Mouse (Mus musculus): ENCODE measurements around the gene Ahcyl2.
"Not testable (repeated sequence)": the region's sequence is repeated elsewhere in the genome, so short reads cannot be mapped to it uniquely, and the experiment has no call there.

Ahcyl2 gene

GRCm38 (mm10) chr6:29758417-29758816 lies 9.4 kb upstream of the Ahcyl2 start:
- Histone ChIP-seq H3K36me3 (ENCODE audit: control insufficient read depth, insufficient read depth, low read length, poor library complexity, severe bottlenecking) (no peaks in the 10 kb centered on the region), H3K27me3 (ENCODE audit: control insufficient read depth, insufficient read depth, low read length, poor library complexity, severe bottlenecking) (no peaks in the 10 kb centered on the region)
- DNase-seq (ENCODE audit: low read depth, low spot score), result peak; percentile 82

- no peak for DNase-seq (ENCODE audit: low read depth, low spot score)
- H3K27me3 ChIP-seq (ENCODE audit: control insufficient read depth, insufficient read depth, low read length, poor library complexity, severe bottlenecking), result no peaks in the 10 kb centered on the region
These were observed 8.7 kb upstream of the Ahcyl2 start for GRCm38 (mm10) chr6:29759012-29759679.

GRCm38 (mm10) chr6:29760397-29760796 lies 7.4 kb upstream of the Ahcyl2 start:
- not testable (repeated sequence) for H3K27me3 ChIP-seq (ENCODE audit: control insufficient read depth, insufficient read depth, low read length, poor library complexity, severe bottlenecking); H3K36me3 ChIP-seq (ENCODE audit: control insufficient read depth, insufficient read depth, low read length, poor library complexity, severe bottlenecking); DNase-seq (ENCODE audit: low read depth, low spot score)

More at GRCm38 (mm10) chr6:29759012-29759679, 8.7 kb upstream of the Ahcyl2 start:
- no peaks in the 10 kb centered on the region for H3K36me3 ChIP-seq (ENCODE audit: control insufficient read depth, insufficient read depth, low read length, poor library complexity, severe bottlenecking)

GRCm38 (mm10) chr6:29761282-29761681 lies 6.5 kb upstream of the Ahcyl2 start:
- no peaks in the 10 kb centered on the region for H3K36me3 ChIP-seq (ENCODE audit: control insufficient read depth, insufficient read depth, low read length, poor library complexity, severe bottlenecking)
- DNase-seq (ENCODE audit: low read depth, low spot score), result no peak
- no peaks in the 10 kb centered on the region for H3K27me3 ChIP-seq (ENCODE audit: control insufficient read depth, insufficient read depth, low read length, poor library complexity, severe bottlenecking)

GRCm38 (mm10) chr6:29762524-29762923 lies 5.3 kb upstream of the Ahcyl2 start:
- peak; percentile 53 for DNase-seq (ENCODE audit: low read depth, low spot score)
- Histone ChIP-seq H3K27me3 (ENCODE audit: control insufficient read depth, insufficient read depth, low read length, poor library complexity, severe bottlenecking) (no peaks in the 10 kb centered on the region), H3K36me3 (ENCODE audit: control insufficient read depth, insufficient read depth, low read length, poor library complexity, severe bottlenecking) (no peaks in the 10 kb centered on the region)

GRCm38 (mm10) chr6:29766874-29767273 lies 937 bp upstream of the Ahcyl2 start:
- Histone ChIP-seq H3K27me3 (ENCODE audit: control insufficient read depth, insufficient read depth, low read length, poor library complexity, severe bottlenecking) (no peaks in the 10 kb centered on the region), H3K36me3 (ENCODE audit: control insufficient read depth, insufficient read depth, low read length, poor library complexity, severe bottlenecking) (no peaks in the 10 kb centered on the region)
- DNase-seq (ENCODE audit: low read depth, low spot score), result peak; percentile 31

GRCm38 (mm10) chr6:29768791-29769441 lies 1.1 kb downstream of the Ahcyl2 start:
- DNase-seq (ENCODE audit: low read depth, low spot score), result peak; percentile 50
- H3K36me3 ChIP-seq (ENCODE audit: control insufficient read depth, insufficient read depth, low read length, poor library complexity, severe bottlenecking), result no peaks in the 10 kb centered on the region
- no peaks in the 10 kb centered on the region for H3K27me3 ChIP-seq (ENCODE audit: control insufficient read depth, insufficient read depth, low read length, poor library complexity, severe bottlenecking)

GRCm38 (mm10) chr6:29770672-29771321 lies 3.0 kb downstream of the Ahcyl2 start:
- no peak for DNase-seq (ENCODE audit: low read depth, low spot score)
- Histone ChIP-seq H3K36me3 (ENCODE audit: control insufficient read depth, insufficient read depth, low read length, poor library complexity, severe bottlenecking) (no peaks in the 10 kb centered on the region), H3K27me3 (ENCODE audit: control insufficient read depth, insufficient read depth, low read length, poor library complexity, severe bottlenecking) (no peaks in the 10 kb centered on the region)

GRCm38 (mm10) chr6:29772236-29772635 lies 4.4 kb downstream of the Ahcyl2 start:
- Histone ChIP-seq H3K27me3 (ENCODE audit: control insufficient read depth, insufficient read depth, low read length, poor library complexity, severe bottlenecking) (no peaks in the 10 kb centered on the region), H3K36me3 (ENCODE audit: control insufficient read depth, insufficient read depth, low read length, poor library complexity, severe bottlenecking) (no peaks in the 10 kb centered on the region)
- no peak for DNase-seq (ENCODE audit: low read depth, low spot score)

- no peaks in the 10 kb centered on the region for H3K27me3 ChIP-seq (ENCODE audit: control insufficient read depth, insufficient read depth, low read length, poor library complexity, severe bottlenecking)
- no peak for DNase-seq (ENCODE audit: low read depth, low spot score)
These were observed 6.3 kb downstream of the Ahcyl2 start for GRCm38 (mm10) chr6:29774161-29774560.

GRCm38 (mm10) chr6:29775609-29776008 lies 7.8 kb downstream of the Ahcyl2 start:
- no peak for DNase-seq (ENCODE audit: low read depth, low spot score)
- H3K27me3 ChIP-seq (ENCODE audit: control insufficient read depth, insufficient read depth, low read length, poor library complexity, severe bottlenecking), result no peaks in the 10 kb centered on the region
- H3K36me3 ChIP-seq (ENCODE audit: control insufficient read depth, insufficient read depth, low read length, poor library complexity, severe bottlenecking), result no peaks in the 10 kb centered on the region

More at GRCm38 (mm10) chr6:29774161-29774560, 6.3 kb downstream of the Ahcyl2 start:
- no peaks in the 10 kb centered on the region for H3K36me3 ChIP-seq (ENCODE audit: control insufficient read depth, insufficient read depth, low read length, poor library complexity, severe bottlenecking)

GRCm38 (mm10) chr6:29776542-29777237 lies 8.9 kb downstream of the Ahcyl2 start:
- Histone ChIP-seq H3K36me3 (ENCODE audit: control insufficient read depth, insufficient read depth, low read length, poor library complexity, severe bottlenecking) (no peaks in the 10 kb centered on the region), H3K27me3 (ENCODE audit: control insufficient read depth, insufficient read depth, low read length, poor library complexity, severe bottlenecking) (no peaks in the 10 kb centered on the region)
- no peak for DNase-seq (ENCODE audit: low read depth, low spot score)

- H3K36me3 ChIP-seq (ENCODE audit: control insufficient read depth, insufficient read depth, low read length, poor library complexity, severe bottlenecking), result no peaks in the 10 kb centered on the region
- H3K27me3 ChIP-seq (ENCODE audit: control insufficient read depth, insufficient read depth, low read length, poor library complexity, severe bottlenecking), result no peaks in the 10 kb centered on the region
- peak; percentile 56 for DNase-seq (ENCODE audit: low read depth, low spot score)
These were observed 9.4 kb downstream of the Ahcyl2 start for GRCm38 (mm10) chr6:29777238-29777555.

GRCm38 (mm10) chr6:29780082-29780481 lies 12.3 kb downstream of the Ahcyl2 start:
- DNase-seq (ENCODE audit: low read depth, low spot score), result no peak
- no peaks in the 10 kb centered on the region for H3K36me3 ChIP-seq (ENCODE audit: control insufficient read depth, insufficient read depth, low read length, poor library complexity, severe bottlenecking)

GRCm38 (mm10) chr6:29780571-29780970 lies 12.8 kb downstream of the Ahcyl2 start:
- Histone ChIP-seq H3K36me3 (ENCODE audit: control insufficient read depth, insufficient read depth, low read length, poor library complexity, severe bottlenecking) (no peaks in the 10 kb centered on the region), H3K27me3 (ENCODE audit: control insufficient read depth, insufficient read depth, low read length, poor library complexity, severe bottlenecking) (no peaks in the 10 kb centered on the region)
- no peak for DNase-seq (ENCODE audit: low read depth, low spot score)

More at GRCm38 (mm10) chr6:29780082-29780481, 12.3 kb downstream of the Ahcyl2 start:
- no peaks in the 10 kb centered on the region for H3K27me3 ChIP-seq (ENCODE audit: control insufficient read depth, insufficient read depth, low read length, poor library complexity, severe bottlenecking)

Measured in splenic B cell, adult 2 months (primary cell).